Mouse (Mus musculus) hindbrain, embryonic 10.5 days (tissue): Measurements from ENCODE around the gene BC024978. TPM values are rescaled to one million over a fixed set of nuclear protein-coding genes. Genes with fewer than 3 reads are reported as not detected.

Experiments used
- DNase-seq: peaks from one replicate; pipeline ENCODE4 v3.0.0-alpha.2; 2017; ENCODE audit warnings: low spot score
- H3K27ac ChIP-seq: fragments of 300-500 bp; sonication (generic); 2 replicates; pipeline ENCODE4 v1.5.1; 2016; ENCODE audit warnings: mild to moderate bottlenecking, moderate library complexity
- H3K27me3 ChIP-seq: fragments of 300-500 bp; sonication (generic); 2 replicates; pipeline ENCODE4 v1.6.1; 2016; ENCODE audit warnings: mild to moderate bottlenecking; ENCODE audit not compliant: poor library complexity, insufficient read depth, severe bottlenecking
- H3K36me3 ChIP-seq: fragments of 300-500 bp; sonication (generic); 2 replicates; pipeline ENCODE4 v1.6.1; 2016; ENCODE audit warnings: mild to moderate bottlenecking, moderate library complexity
- H3K4me1 ChIP-seq: fragments of 300-500 bp; sonication (generic); replicated peaks from 2 replicates; pipeline ENCODE4 v1.6.1; 2016; ENCODE audit warnings: mild to moderate bottlenecking
- H3K4me3 ChIP-seq: fragments of 300-500 bp; sonication (generic); 2 replicates; pipeline ENCODE4 v1.5.1; 2016; ENCODE audit warnings: mild to moderate bottlenecking, moderate library complexity
- H3K9me3 ChIP-seq: fragments of 300-500 bp; sonication (generic); 2 replicates; pipeline ENCODE4 v1.6.1; 2016; ENCODE audit warnings: mild to moderate bottlenecking, moderate library complexity
- WGBS: fragments of 180-500 bp; shearing (Covaris S2); methylation state at CpG from one replicate; pipeline ENCODE4 v1.1.7; 2016; 5-methylcytosine and 5-hydroxymethylcytosine counted together
- polyA plus RNA-seq: library from polyadenylated mRNA; unstranded; fragments of >200 nt; fragmentation: Nextera tagmentation; extraction: Ambion mirVana; gene quantifications from 2 replicates; pipeline ENCODE4 v1.2.1, GENCODE M21; 2016

BC024978 gene
- polyA plus RNA-seq, result 3.6 and 4.3 TPM in 2 replicates

DNA sequence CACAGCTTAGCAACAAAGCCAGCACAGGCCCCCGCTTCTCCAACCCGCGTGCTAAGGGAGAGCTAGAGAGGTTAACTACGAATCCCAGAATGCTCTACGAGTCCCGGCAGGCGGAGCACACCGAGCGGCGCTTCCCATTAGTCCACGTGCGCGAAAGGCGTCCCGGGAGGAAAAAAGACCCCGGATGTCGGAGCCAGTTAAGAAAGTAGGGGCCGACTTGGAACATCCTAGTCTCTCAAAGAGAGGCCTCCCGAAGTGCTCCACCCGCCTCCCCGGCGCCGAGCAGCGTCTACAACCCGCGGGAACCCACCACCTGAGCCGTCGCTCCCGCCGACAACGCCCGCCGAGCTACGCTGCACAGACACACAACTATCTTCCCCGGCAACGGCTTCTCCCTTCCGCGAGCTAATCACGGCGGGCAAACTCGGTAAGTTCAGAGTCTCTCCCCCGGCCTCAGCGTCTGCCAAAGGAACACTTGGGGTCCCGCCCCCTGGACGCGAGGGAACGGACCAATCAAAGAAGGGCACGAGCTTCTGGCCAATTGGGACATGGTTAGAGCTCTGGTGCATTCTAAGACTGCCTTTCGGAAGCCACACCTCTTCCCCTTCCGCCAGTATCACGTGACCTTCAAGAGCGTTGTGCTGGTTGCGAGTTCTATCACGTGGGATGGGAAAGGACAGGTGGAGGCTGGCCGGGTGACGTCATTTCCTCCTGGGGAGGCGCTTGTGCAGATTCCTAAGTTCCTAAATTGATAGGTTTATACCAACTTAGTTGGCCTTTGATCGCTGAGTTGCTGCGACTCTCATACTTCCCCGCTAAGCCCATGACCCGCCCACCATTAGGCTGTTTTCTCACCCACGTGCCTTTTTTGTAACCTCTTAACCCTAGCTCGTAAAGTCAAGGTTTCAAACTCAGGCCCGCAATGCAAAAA, at the start of gene BC024978, which contains the start of gene Snrpa:
Gene BC024978, plus strand, starts transcription at position 101 of the 931 bp plus-strand sequence.
Gene Snrpa, minus strand, starts transcription at position 591 of the 931 bp plus-strand sequence.
- WGBS, result 1% methylated on average over 64 of the region's 64 CpGs
- DNase-seq, result peak; percentile 97
- peak within 1 kb of the TSS; percentile 89 for H3K4me3 ChIP-seq
- peak within 1 kb of the TSS; percentile 99 for H3K27ac ChIP-seq
- peaks cover under 1% of the 10 kb centered on the region; the same call in 1 of the 2 replicates for H3K9me3 ChIP-seq
- no peaks in the 10 kb centered on the region for H3K27me3 ChIP-seq
- peaks cover 55% of the 10 kb centered on the region for H3K36me3 ChIP-seq
- peaks cover 26% of the 10 kb centered on the region for H3K4me1 ChIP-seq

DNA sequence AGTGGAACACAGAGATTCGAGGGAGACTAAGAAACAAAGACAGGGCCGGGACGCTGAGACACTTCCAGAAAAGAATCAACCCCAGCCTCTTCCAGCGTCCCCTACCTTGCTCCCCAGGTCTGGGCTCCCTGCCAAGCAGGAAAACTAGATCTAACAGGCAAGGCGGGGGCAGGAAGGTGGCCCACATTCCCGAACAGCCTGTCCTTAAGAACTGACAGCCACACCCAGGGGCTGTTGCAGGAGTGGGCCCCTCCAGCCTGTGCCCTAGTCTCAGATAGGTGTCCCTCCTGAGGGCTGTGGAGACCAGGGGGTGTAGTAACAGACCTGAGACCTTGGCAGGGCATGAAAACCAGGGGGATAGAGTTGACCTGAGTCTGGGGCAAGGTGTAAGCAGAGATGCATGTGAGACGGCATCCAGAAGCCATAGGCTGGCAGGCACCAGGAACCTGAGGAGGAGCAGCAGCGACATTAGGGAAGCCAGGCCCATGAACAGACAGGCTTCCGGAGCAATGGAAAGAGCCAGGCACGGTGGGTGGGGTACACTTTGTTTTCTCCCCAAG, 42.3 kb upstream of the BC024978 start, which contains the start of gene Cyp2t4:
Gene Cyp2t4, plus strand, starts transcription at position 510 of the 560 bp plus-strand sequence.
- H3K27me3 ChIP-seq, result no peaks in the 10 kb centered on the region
- no peak within 1 kb of the TSS for H3K4me3 ChIP-seq
- 79% methylated on average over 10 of the region's 10 CpGs for WGBS
- peaks cover 15% of the 10 kb centered on the region for H3K36me3 ChIP-seq
- H3K27ac ChIP-seq, result no peak within 1 kb of the TSS
- H3K4me1 ChIP-seq, result no peaks in the 10 kb centered on the region
- no peak for DNase-seq
- no peaks in the 10 kb centered on the region for H3K9me3 ChIP-seq

DNA sequence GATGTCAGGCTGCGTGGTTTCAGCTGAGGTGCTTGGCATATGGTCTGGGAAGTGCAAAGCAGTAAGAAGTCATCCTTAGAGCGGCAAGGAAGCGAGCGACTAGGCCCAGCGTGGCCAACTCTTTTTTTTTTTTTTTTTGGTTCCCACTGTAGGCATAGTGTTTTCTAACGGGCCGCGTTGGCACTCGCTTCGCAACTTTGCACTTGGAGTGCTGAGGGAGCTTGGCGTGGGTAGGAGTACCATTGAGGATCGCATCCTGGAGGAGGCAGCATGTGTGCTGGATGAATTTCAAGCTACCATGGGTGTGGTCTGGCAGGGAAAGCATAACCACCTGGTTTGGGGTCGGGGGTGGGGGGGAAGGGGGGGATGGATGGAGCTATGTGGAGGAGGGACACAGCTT, 39.6 kb upstream of the BC024978 start:
- Histone ChIP-seq H3K4me1 (peaks cover 11% of the 10 kb centered on the region), H3K4me3 (no peak overlapping the region), H3K36me3 (peaks cover 36% of the 10 kb centered on the region), H3K9me3 (no peaks in the 10 kb centered on the region), H3K27me3 (no peaks in the 10 kb centered on the region), H3K27ac (no peak overlapping the region)
- 83% methylated on average over 13 of the region's 13 CpGs for WGBS
- no peak for DNase-seq

DNA sequence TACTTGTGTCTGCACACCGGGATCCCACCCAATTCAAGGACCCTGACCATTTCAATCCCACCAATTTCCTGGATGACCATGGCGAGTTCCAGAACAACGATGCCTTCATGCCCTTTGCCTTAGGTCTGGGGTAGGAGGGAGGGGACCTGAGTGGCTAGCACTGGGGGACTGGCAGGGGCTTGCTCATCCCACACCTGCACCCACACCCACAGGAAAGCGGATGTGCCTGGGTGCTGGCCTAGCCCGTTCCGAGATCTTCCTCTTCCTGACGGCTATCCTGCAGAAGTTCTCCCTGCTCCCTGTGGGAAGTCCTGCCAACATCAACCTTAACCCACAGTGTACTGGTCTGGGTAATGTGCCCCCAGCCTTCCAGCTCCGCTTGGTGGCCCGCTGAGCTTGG, 37.4 kb upstream of the BC024978 start:
- H3K27me3 ChIP-seq, result no peaks in the 10 kb centered on the region
- no peaks in the 10 kb centered on the region for H3K9me3 ChIP-seq
- H3K4me1 ChIP-seq, result peaks cover 33% of the 10 kb centered on the region
- no peak for DNase-seq
- 95% methylated on average over 9 of the region's 9 CpGs for WGBS
- H3K4me3 ChIP-seq, result no peak overlapping the region
- peaks cover 58% of the 10 kb centered on the region for H3K36me3 ChIP-seq
- H3K27ac ChIP-seq, result no peak overlapping the region

DNA sequence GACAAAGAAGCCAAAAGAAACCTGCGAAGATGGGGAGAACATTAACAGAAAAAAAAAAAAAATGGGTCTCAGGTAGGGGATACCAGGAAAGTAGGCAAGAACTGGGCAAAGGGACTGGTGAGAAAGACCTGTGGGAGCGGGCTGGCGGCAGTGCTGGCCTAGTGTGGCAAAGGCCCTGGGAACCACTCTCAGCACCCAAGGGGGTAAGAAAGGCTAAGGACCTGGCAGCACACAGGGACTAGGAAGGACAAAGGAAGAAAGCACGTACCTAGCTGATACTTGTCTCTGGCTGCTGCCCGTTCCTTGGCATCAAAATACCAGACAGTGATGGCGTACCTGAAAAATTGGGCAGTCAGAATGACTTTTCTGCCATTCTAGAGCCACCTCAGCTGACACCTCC, 36.3 kb upstream of the BC024978 start:
- Histone ChIP-seq H3K4me1 (peaks cover 43% of the 10 kb centered on the region), H3K27ac (no peak overlapping the region), H3K9me3 (no peaks in the 10 kb centered on the region), H3K4me3 (no peak overlapping the region), H3K27me3 (no peaks in the 10 kb centered on the region), H3K36me3 (peaks cover 69% of the 10 kb centered on the region)
- no peak for DNase-seq
- 95% methylated on average over 6 of the region's 6 CpGs for WGBS

DNA sequence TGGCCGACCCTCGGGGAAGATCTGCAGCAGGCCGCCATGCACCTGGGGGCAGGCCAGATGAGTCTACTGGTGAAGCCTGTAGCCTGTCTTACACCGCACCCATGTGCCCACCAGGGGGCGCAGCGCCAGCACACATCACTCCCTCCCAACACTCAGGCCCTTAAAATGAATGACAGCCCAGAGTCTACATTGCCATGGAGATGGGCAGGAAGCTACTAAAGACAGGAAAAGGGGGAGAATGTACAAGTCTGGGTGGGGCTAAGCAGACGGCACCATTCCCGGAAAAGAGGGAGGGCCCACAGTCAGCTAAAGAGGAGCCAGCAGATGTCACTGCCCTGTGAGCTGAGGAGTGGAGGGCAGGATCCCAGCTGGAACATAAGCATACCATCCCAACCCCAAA, 35.7 kb upstream of the BC024978 start:
- Histone ChIP-seq H3K27me3 (no peaks in the 10 kb centered on the region), H3K9me3 (no peaks in the 10 kb centered on the region), H3K36me3 (peaks cover 75% of the 10 kb centered on the region), H3K27ac (0 out of 2 replicates have a peak overlapping the region, but pooled peaks have one; percentile 0), H3K4me1 (peaks cover 50% of the 10 kb centered on the region), H3K4me3 (no peak overlapping the region)
- 19% methylated on average over 8 of the region's 8 CpGs for WGBS
- peak; percentile 85 for DNase-seq

DNA sequence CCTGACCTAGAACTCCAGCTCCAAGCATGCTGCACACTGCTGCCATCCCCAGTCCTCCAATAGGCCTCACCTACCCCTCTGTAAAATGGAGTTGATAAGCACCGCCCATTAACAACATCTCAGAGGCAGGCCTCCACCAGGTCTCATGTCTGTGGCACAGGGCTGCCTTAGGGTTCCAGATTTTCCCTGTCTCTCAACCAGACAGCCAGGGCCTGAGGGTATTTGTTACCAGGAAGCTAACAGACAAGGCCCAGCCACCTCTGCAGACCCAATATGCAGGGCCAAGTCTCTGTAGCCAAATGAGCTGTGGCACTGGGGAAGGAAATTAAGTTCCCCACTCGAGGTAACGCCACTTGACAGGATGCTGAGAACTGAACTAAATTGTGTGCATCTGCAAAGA, 34.7 kb upstream of the BC024978 start:
- H3K36me3 ChIP-seq, result peaks cover 81% of the 10 kb centered on the region

DNA sequence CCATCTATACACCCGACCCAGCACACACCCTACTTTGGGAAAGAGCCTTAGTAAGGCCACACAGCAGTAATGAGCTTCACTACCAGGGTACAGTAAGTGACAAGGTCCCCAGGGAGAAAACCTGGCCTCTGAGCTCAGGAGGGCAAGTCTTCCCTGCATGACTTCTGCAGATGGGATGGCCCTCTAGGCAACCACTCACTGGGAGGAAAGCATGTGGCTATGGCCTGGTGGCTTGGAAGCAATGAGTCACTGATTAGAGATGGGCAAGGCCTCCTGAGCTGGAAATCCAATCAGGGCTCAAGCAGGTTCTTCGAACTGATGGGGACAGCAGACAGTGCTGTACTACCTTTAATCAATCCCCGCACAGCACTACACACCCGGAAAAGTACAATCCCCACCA, 33.8 kb upstream of the BC024978 start:
- DNase-seq, result no peak
- Histone ChIP-seq H3K27ac (no peak overlapping the region), H3K4me1 (peaks cover 60% of the 10 kb centered on the region), H3K9me3 (no peaks in the 10 kb centered on the region), H3K27me3 (no peaks in the 10 kb centered on the region), H3K4me3 (0 out of 2 replicates have a peak overlapping the region, but pooled peaks have one; percentile 6), H3K36me3 (peaks cover 80% of the 10 kb centered on the region)
- WGBS, result 86% methylated on average over 4 of the region's 4 CpGs

More for the DNA sequence above, 34.7 kb upstream of the BC024978 start:
- Histone ChIP-seq H3K9me3 (no peaks in the 10 kb centered on the region), H3K4me1 (peaks cover 60% of the 10 kb centered on the region), H3K27ac (no peak overlapping the region), H3K27me3 (no peaks in the 10 kb centered on the region), H3K4me3 (no peak overlapping the region)
- 83% methylated on average over 3 of the region's 3 CpGs for WGBS
- DNase-seq, result no peak

DNA sequence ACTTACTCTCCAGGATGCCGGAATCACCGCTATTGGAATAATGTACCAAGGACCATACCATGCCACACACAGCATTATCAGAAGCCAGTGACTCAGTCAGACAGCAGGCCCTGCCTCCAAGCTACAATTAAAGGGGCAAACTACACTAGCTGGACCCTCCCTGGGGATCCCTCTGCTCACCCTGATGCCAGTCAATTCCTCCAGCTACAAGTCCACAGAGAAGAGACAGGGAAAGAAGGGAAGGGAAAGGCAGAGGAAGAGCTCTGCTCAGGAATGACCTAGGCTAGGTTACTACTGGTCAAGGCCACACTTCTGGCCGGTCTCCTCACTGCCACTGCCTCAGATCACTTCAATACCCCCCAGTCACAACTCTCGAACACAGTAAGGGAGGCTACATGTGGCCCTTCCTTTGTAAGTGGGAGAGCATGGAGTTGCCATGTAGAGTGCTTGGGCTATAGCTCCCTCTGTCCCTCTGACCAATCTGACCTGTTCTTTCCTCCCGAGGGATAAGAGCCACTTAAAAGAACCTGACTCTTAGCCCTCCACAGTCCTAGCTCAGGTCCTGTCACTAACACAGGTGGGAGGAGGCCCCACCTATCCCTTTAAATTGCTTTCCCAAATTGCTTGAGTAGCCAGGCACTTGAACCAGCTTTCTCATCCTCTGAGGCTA, 32.7 kb upstream of the BC024978 start:
- H3K27me3 ChIP-seq, result no peaks in the 10 kb centered on the region
- H3K36me3 ChIP-seq, result peaks cover 70% of the 10 kb centered on the region
- DNase-seq, result no peak
- peaks cover 68% of the 10 kb centered on the region for H3K4me1 ChIP-seq
- no peaks in the 10 kb centered on the region for H3K9me3 ChIP-seq
- 85% methylated on average over 5 of the region's 5 CpGs for WGBS
- peak overlapping the region; percentile 69 for H3K4me3 ChIP-seq
- no peak overlapping the region for H3K27ac ChIP-seq

DNA sequence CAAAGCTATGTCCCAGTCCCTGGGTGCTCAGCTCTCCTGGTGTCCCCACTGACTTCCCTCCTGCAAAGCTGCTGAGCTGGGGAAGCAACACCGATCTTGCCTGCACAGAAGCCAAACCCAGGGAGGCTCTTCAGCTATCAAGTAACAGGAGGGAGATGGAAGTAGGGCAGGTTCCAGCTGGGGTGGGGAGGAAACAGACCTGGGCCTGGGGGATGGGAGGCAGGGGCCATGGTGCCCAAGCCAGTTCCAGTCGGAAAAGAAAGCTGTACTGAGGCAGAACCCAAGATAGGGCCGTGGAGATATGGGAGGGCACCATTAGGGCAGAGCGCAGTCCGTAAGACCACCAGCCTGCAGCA, 32.2 kb upstream of the BC024978 start:
- DNase-seq, result no peak
- H3K4me3 ChIP-seq, result peak overlapping the region; percentile 69; the same call in 1 of the 2 replicates
- peaks cover 68% of the 10 kb centered on the region for H3K4me1 ChIP-seq
- 89% methylated on average over 5 of the region's 5 CpGs for WGBS
- H3K36me3 ChIP-seq, result peaks cover 65% of the 10 kb centered on the region
- H3K27ac ChIP-seq, result no peak overlapping the region
- H3K9me3 ChIP-seq, result no peaks in the 10 kb centered on the region
- no peaks in the 10 kb centered on the region for H3K27me3 ChIP-seq

DNA sequence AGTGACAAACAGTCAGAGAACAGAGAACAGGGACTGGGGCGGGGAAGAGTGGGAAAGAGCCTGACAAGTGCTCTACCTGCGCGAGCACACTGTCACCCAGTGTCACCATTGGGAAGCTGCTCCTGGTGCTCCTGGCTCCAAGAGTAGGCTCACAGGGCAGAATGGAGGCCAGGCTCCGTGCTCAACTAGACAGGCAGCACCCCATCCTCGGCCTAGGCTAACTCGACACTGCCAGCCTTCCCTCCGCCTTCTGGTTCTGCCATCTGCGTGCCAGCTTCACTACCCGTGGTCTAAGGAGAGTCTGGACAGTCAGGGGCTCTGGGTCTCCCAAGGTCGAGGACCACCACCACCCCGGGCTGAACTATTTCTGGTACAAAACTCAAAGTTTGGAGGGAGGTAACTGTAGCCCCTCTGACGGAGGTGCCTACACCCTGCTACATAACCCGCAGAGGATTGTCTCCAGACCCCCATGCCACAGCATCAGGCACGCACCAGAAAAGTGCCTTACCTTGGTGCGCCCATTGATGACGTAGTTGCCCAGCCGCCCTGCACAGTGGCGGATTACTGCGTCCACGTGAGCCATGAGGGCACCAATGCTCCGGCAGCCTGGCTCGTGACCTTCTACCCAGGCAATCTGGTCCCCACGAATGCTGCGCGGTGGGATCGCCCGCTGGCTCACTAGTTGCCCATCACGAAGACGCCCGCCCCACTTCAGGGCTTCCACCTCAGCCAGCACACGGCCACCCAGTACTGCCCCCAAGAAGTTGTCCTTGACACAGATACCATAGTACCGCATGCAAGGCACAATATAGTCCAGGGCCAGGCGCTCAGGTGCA, 31.3 kb upstream of the BC024978 start:
- 79% methylated on average over 33 of the region's 33 CpGs for WGBS
- peak overlapping the region; percentile 69 for H3K4me3 ChIP-seq
- no peak for DNase-seq
- H3K4me1 ChIP-seq, result peaks cover 68% of the 10 kb centered on the region
- peak overlapping the region; percentile 99 for H3K27ac ChIP-seq
- H3K36me3 ChIP-seq, result peaks cover 59% of the 10 kb centered on the region
- H3K9me3 ChIP-seq, result no peaks in the 10 kb centered on the region
- no peaks in the 10 kb centered on the region for H3K27me3 ChIP-seq
